Comparison of ENCODE assay signal across 26 mouse cellular contexts in genomic region chr11:5926696-5927220, GRCm38 (mm10). TPM values are rescaled to one million over a fixed set of nuclear protein-coding genes. Genes with fewer than 3 reads are reported as not detected.
"Had no signal": no experiment of that assay in that cellular context is flagged by ENCODE, and none has a peak within 500 bp of the region (broad histone marks: within the 10 kb centered on the region; RNA-seq: fewer than 3 reads in every experiment).

No protein-coding gene starts in this region.

- H3K4me2 ChIP-seq: liver, embryonic 13.5 days; midbrain, embryonic 12.5 days; neural tube, embryonic 13.5 days; stomach, embryonic 15.5 days had no signal

- DNase-seq: kidney, postnatal 25 days; layer of hippocampus, adult 9-11 months; liver, embryonic 13.5 days; lung, adult 2 months; lung, postnatal 14 days; lung, postnatal 4 days; retina, postnatal 1 day; right cerebral cortex, postnatal 25 days; spleen, adult 18-20 months; thymus, adult 18-20 months; thymus, postnatal 36 days had no signal

- H3K9me3 ChIP-seq: liver, embryonic 13.5 days; midbrain, embryonic 12.5 days; stomach, embryonic 15.5 days had no signal

- ATAC-seq: midbrain, embryonic 16.5 days had no signal

- H3K4me3 ChIP-seq: layer of hippocampus, adult 2 months; left cerebral cortex, adult 2 months; liver, embryonic 13.5 days; midbrain, embryonic 12.5 days; myocyte; neural tube, embryonic 13.5 days; stomach, embryonic 15.5 days had no signal

- H3K27me3 ChIP-seq: liver, embryonic 13.5 days; midbrain, embryonic 12.5 days; neural tube, embryonic 13.5 days; stomach, embryonic 15.5 days had no signal

- H3K36me3 ChIP-seq: liver, embryonic 13.5 days; midbrain, embryonic 12.5 days; neural tube, embryonic 13.5 days; stomach, embryonic 15.5 days had no signal

- H3K9ac ChIP-seq: liver, embryonic 13.5 days; midbrain, embryonic 12.5 days; neural tube, embryonic 13.5 days; stomach, embryonic 15.5 days had no signal

- H3K4me1 ChIP-seq: liver, embryonic 13.5 days; midbrain, embryonic 12.5 days; neural tube, embryonic 13.5 days; stomach, embryonic 15.5 days had no signal

- H3K27ac ChIP-seq: kidney, postnatal 0 days; layer of hippocampus, adult 2 months; left cerebral cortex, adult 2 months; liver, embryonic 13.5 days; midbrain, embryonic 12.5 days; neural tube, embryonic 13.5 days; stomach, embryonic 15.5 days had no signal

RNA-seq across cellular contexts. Expression of gene Gck, which starts 23.1 kb away (rescaled TPM):
- total RNA-seq: megakaryocyte progenitor cell, adult 5-6 weeks; megakaryocyte-erythroid progenitor cell, adult 5-6 weeks; monocyte, adult 5-6 weeks had no signal

RNA-seq across cellular contexts. Expression of gene Myl7, which starts 28.2 kb away (rescaled TPM):
- total RNA-seq: layer of hippocampus, adult 2 months; layer of hippocampus, postnatal 25 days; left cerebral cortex, adult 2 months; left cerebral cortex, postnatal 10 days; left cerebral cortex, postnatal 36 days; megakaryocyte progenitor cell, adult 5-6 weeks; megakaryocyte-erythroid progenitor cell, adult 5-6 weeks; monocyte, adult 5-6 weeks; neutrophil, adult 5-6 weeks had no signal
- polyA plus RNA-seq: midbrain, embryonic 16.5 days; myocyte had no signal
